Mouse (Mus musculus) ovary, adult 18-20 months (tissue): Measurements from ENCODE around the gene Reck.
A peak's percentile ranks its signal among the peaks of the same experiment; 100 is the strongest.

Experiments used
- DNase-seq: peaks from one replicate; pipeline ENCODE4 v3.0.0; 2022; ENCODE audit warnings: low spot score, mixed read lengths

Gene Reck

GRCm38 (mm10) chr4:43970393-43971330 is 95.3 kb downstream of the Reck start:
- DNase-seq, result no peak

DNA sequence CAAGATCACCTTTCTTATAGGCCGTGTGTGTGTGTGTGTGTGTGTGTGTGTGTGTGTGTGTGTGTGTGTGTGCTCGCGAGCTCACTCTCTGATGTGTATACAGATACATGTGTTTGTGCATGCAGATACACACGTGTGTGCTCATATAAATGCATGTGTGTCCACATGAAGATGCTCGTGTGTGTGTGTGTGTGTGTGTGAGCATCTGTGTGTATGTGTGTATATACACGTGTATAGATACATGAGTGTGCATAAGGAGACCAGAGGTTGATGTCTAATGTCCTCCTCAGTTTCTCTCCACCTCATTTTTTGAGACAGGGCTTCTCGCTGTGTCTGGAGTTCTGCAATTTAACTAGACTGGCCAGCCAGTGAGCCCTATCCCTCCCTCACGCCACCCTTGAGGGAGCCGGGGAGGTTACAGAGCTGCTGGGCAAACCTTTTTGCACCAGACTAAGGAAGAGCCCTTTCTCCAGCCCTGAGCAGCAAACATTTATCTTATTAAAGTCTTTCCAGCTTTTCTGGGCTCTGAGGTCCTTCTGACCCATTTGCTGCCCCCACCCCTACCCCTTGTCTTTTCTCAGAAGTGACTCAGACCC is 96.3 kb downstream of the Reck start:
- DNase-seq, result no peak

GRCm38 (mm10) chr4:43972137-43972591 is 96.8 kb downstream of the Reck start:
- DNase-seq, result peak; percentile 45

- peak; percentile 44 for DNase-seq
Measured at GRCm38 (mm10) chr4:43973526-43973981, 98.2 kb downstream of the Reck start.

GRCm38 (mm10) chr4:43974914-43975616 is 99.7 kb downstream of the Reck start:
- no peak for DNase-seq

GRCm38 (mm10) chr4:43976223-43976740 is 101.0 kb downstream of the Reck start:
- DNase-seq, result no peak

- peak; percentile 57 for DNase-seq
Measured at GRCm38 (mm10) chr4:43978521-43979443, 103.5 kb downstream of the Reck start.

DNA sequence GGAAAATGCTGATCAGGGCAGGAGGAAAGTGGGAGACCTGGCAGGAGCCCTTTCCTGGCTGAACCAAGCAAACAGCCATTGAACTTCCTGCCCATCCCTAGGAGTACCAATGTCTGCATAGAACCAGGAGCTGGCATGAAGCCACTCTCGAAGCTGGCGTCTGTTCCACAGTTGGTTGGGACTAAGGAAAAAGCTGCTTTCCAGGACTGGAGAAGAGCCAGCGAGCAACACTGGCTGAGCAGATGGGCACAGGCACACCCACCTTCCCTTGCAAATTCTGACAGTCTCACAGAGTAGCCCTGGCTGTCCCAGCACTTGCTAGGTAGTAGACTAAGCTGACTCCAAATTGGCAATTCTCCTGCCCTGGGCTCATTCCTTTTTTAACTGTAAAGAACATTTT is 104.4 kb downstream of the Reck start:
- no peak for DNase-seq

GRCm38 (mm10) chr4:43980236-43980635 is 104.9 kb downstream of the Reck start:
- DNase-seq, result no peak

DNA sequence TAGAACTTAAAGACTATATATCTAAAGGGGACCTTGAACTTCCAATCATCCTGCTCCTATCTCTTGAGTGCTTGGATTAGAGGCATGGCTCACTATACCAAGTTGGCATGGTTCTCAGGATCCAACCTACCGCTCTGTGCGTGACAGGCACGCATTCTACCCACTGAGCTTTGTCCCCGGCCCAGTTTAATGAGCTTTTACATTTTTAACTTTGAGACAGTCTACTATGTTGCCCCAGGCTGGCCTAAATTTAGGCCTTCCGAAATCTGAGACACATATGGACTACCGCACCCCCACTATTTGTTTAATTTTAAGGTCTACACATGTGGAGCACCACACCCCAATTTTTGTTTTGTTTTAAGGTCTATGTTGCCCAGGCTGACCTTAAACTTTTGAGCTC is 105.5 kb downstream of the Reck start:
- no peak for DNase-seq

DNA sequence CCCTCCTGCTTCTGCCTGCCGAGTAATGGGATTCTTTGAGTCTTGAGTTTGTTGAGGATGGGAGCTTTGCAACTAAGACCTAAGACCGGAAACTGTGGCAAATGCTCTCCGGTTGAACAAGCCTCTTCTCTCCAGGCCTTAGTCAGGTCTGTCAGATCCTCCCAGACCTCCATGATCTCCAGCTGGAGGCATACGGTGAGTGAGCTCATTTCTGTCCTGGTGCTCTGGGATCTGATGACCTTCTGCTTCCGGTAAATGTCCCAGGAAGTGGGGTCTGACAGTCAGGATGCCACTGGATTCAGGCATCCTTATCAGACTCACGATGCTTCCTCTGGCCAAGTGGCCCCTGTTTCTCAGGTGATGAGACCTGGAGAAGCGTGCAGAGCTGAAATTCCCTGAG is 105.9 kb downstream of the Reck start:
- DNase-seq, result no peak

GRCm38 (mm10) chr4:43982053-43982732 is 106.9 kb downstream of the Reck start:
- peak; percentile 82 for DNase-seq

DNA sequence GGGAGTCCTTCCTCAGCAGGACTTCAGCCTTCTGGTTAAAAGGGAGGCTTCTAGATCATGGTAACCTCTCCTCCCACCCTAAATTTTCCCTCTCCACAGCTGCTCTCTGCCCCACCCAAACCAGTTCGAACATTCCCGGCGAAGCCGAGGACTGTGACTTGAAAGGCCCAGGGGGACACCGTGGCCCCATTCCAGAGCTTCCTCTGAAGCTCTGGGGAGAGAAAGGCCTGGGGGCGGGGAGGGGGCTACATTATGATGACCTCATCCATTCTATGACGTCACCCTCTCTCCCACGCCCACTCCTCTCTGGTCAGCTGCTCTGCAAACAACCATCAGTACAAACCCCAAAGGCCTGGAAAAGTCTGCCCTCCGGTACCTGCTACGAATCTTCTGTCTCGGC is 107.9 kb downstream of the Reck start, which contains the start of gene Ccin:
Gene Ccin (plus strand): TSS at position 303 of the 400 bp plus-strand sequence.
- DNase-seq, result no peak

GRCm38 (mm10) chr4:43983756-43984155 is 108.4 kb downstream of the Reck start:
- DNase-seq, result no peak

GRCm38 (mm10) chr4:43984326-43984725 is 109.0 kb downstream of the Reck start:
- no peak for DNase-seq

DNA sequence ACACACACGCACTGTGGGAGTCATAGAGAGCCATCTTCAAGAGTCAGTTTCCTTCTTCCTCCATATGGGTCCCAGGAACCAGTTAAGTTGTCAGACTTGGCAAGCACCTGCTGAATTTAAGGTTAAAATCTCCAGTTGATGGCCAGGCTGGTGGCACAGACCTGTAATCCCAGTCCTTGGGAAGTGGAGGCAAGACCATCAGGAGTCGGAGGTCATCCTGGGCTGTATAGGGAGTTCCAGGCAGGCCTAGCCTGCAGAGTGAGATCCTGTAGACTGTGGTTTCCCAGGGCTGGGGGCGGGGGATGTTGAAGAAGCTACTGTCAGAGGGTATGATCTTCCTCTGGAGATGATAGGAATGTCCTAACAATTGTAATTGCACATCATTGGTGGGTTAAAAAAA is 113.6 kb downstream of the Reck start:
- no peak for DNase-seq

GRCm38 (mm10) chr4:43993072-43993471 is 117.7 kb downstream of the Reck start:
- DNase-seq, result no peak

- no peak for DNase-seq
Measured at GRCm38 (mm10) chr4:43994342-43994741, 119.0 kb downstream of the Reck start.
